Mouse (Mus musculus) spleen, postnatal 10 days (tissue): ENCODE results near the gene Sema3c.
A peak's percentile ranks its signal among the peaks of the same experiment; 100 is the strongest.
"Not testable (repeated sequence)": the region's sequence is repeated elsewhere in the genome, so short reads cannot be mapped to it uniquely, and the experiment has no call there.

Experiments
- DNase-seq, 2 experiments: peaks; one replicate each; pipeline ENCODE4 v3.0.0; 2021 to 2022; ENCODE audit warnings: low spot score in 2 of 2

The Sema3c gene

GRCm38 (mm10) chr5:17573694-17574380, at the start of gene Sema3c:
TSS of gene Sema3c (plus strand) at chr5:17574281.
- DNase-seq: no peak

- DNase-seq: not testable (repeated sequence)
These were observed 42.9 kb upstream of the Sema3c start for GRCm38 (mm10) chr5:17531165-17531564.

GRCm38 (mm10) chr5:17543141-17543540, 30.9 kb upstream of the Sema3c start:
- no peak for DNase-seq

- DNase-seq: no peak
These were observed 29.1 kb upstream of the Sema3c start for GRCm38 (mm10) chr5:17544904-17545449.

- no peak for DNase-seq
These were observed 22.4 kb upstream of the Sema3c start for GRCm38 (mm10) chr5:17551693-17552092.

- no peak for DNase-seq
These were observed 18.0 kb upstream of the Sema3c start for GRCm38 (mm10) chr5:17556073-17556473.

- no peak for DNase-seq
These were observed 17.3 kb upstream of the Sema3c start for GRCm38 (mm10) chr5:17556715-17557265.

GRCm38 (mm10) chr5:17571571-17571970, 2.5 kb upstream of the Sema3c start:
- DNase-seq: no peak

GRCm38 (mm10) chr5:17574413-17575182, 517 bp downstream of the Sema3c start:
- peak in 1 of 2 experiments; percentile 20 for DNase-seq

- DNase-seq: no peak
These were observed 1.1 kb downstream of the Sema3c start for GRCm38 (mm10) chr5:17575183-17575495.

GRCm38 (mm10) chr5:17576069-17576468, 2.0 kb downstream of the Sema3c start:
- no peak for DNase-seq

GRCm38 (mm10) chr5:17582047-17582515, 8.0 kb downstream of the Sema3c start:
- DNase-seq: no peak

- no peak for DNase-seq
These were observed 10.3 kb downstream of the Sema3c start for GRCm38 (mm10) chr5:17584299-17584945.

- no peak for DNase-seq
These were observed 12.6 kb downstream of the Sema3c start for GRCm38 (mm10) chr5:17586518-17587210.

GRCm38 (mm10) chr5:17591908-17592307, 17.8 kb downstream of the Sema3c start:
- no peak for DNase-seq

- DNase-seq: no peak
These were observed 27.6 kb downstream of the Sema3c start for GRCm38 (mm10) chr5:17601700-17602099.

- DNase-seq: no peak
These were observed 46.5 kb downstream of the Sema3c start for GRCm38 (mm10) chr5:17620619-17621018.

GRCm38 (mm10) chr5:17622564-17622963, 48.5 kb downstream of the Sema3c start:
- DNase-seq: no peak

- no peak for DNase-seq
These were observed 54.5 kb downstream of the Sema3c start for GRCm38 (mm10) chr5:17628606-17629005.

- no peak for DNase-seq
These were observed 55.5 kb downstream of the Sema3c start for GRCm38 (mm10) chr5:17629599-17629998.

GRCm38 (mm10) chr5:17639519-17639918, 65.4 kb downstream of the Sema3c start:
- DNase-seq: no peak
